Mouse (Mus musculus): ENCODE measurements around the gene Tbc1d25. TPM values are rescaled to one million over a fixed set of nuclear protein-coding genes. Genes with fewer than 3 reads are reported as not detected.

Tbc1d25 gene
- polyA plus RNA-seq, 1 experiment from 2014 or later, result 9.2 TPM

Other genes with a start within 250 kb of the Tbc1d25 start
- not detected in 2 replicates for gene Eras, start 247.6 kb downstream of the Tbc1d25 start, polyA plus RNA-seq (2016; fragmentation: Nextera tagmentation; extraction: Ambion mirVana)
- 30.9 and 32.9 TPM in 2 replicates for gene Hdac6, start 228.3 kb downstream of the Tbc1d25 start, polyA plus RNA-seq (2016; fragmentation: Nextera tagmentation; extraction: Ambion mirVana)
- gene Gata1, start 198.1 kb downstream of the Tbc1d25 start, polyA plus RNA-seq (2016; fragmentation: Nextera tagmentation; extraction: Ambion mirVana), result 4.4 and 6.4 TPM in 2 replicates
- gene Glod5, start 157.7 kb downstream of the Tbc1d25 start, polyA plus RNA-seq (2016; fragmentation: Nextera tagmentation; extraction: Ambion mirVana), result 0.30 TPM in 1 of 2 replicates, not detected in the other
- 42.8 and 46.2 TPM in 2 replicates for gene Suv39h1, start 101.4 kb downstream of the Tbc1d25 start, polyA plus RNA-seq (2016; fragmentation: Nextera tagmentation; extraction: Ambion mirVana)
- 0.31 TPM in 1 of 2 replicates, not detected in the other for gene Was, start 85.7 kb downstream of the Tbc1d25 start, polyA plus RNA-seq (2016; fragmentation: Nextera tagmentation; extraction: Ambion mirVana)
- gene Wdr13, start 43.3 kb downstream of the Tbc1d25 start, polyA plus RNA-seq (2016; fragmentation: Nextera tagmentation; extraction: Ambion mirVana), result 26.7 and 28.5 TPM in 2 replicates
- gene Rbm3, start 30.3 kb downstream of the Tbc1d25 start, polyA plus RNA-seq (2016; fragmentation: Nextera tagmentation; extraction: Ambion mirVana), result 326 and 330 TPM in 2 replicates
- 23.0 and 24.5 TPM in 2 replicates for gene Ebp, start 17.3 kb upstream of the Tbc1d25 start, polyA plus RNA-seq (2016; fragmentation: Nextera tagmentation; extraction: Ambion mirVana)
- gene Porcn, start 30.3 kb upstream of the Tbc1d25 start, polyA plus RNA-seq (2016; fragmentation: Nextera tagmentation; extraction: Ambion mirVana), result 3.0 and 4.3 TPM in 2 replicates
- 24.7 and 24.8 TPM in 2 replicates for gene Ftsj1, start 76.2 kb upstream of the Tbc1d25 start, polyA plus RNA-seq (2016; fragmentation: Nextera tagmentation; extraction: Ambion mirVana)
- 14.6 and 16.4 TPM in 2 replicates for gene Slc38a5, start 95.0 kb upstream of the Tbc1d25 start, polyA plus RNA-seq (2016; fragmentation: Nextera tagmentation; extraction: Ambion mirVana)
- not detected in 2 replicates for gene Ssxb10, start 151.2 kb upstream of the Tbc1d25 start, polyA plus RNA-seq (2016; fragmentation: Nextera tagmentation; extraction: Ambion mirVana)
- gene Ssxb9, start 190.8 kb upstream of the Tbc1d25 start, polyA plus RNA-seq (2016; fragmentation: Nextera tagmentation; extraction: Ambion mirVana), result not detected in 2 replicates
- gene Ssxb1, start 237.1 kb upstream of the Tbc1d25 start, polyA plus RNA-seq (2016; fragmentation: Nextera tagmentation; extraction: Ambion mirVana), result not detected in 2 replicates

Data from heart, embryonic 12.5 days (tissue).